Mouse (Mus musculus) neural tube, embryonic 14.5 days (tissue): ENCODE data around the gene Armh3. TPM values are rescaled to one million over a fixed set of nuclear protein-coding genes. Genes with fewer than 3 reads are reported as not detected.

Experiments used
- ATAC-seq: fragments of 200-750 bp; cut with Nextera tagmentation; 2 replicates; pipeline ENCODE4 v1.8.0; 2017; ENCODE audit warnings: low read depth, mild to moderate bottlenecking, moderate TSS enrichment, moderate library complexity
- H3K27ac ChIP-seq: fragments of 300-500 bp; sonication (generic); 2 replicates; pipeline ENCODE4 v1.5.1; 2014; ENCODE audit warnings: low read depth, mild to moderate bottlenecking, control low read depth, low read length, moderate library complexity, mixed read lengths
- H3K27me3 ChIP-seq: fragments of 300-500 bp; sonication (generic); 2 replicates; pipeline ENCODE4 v1.6.1; 2014; ENCODE audit warnings: low read length; ENCODE audit not compliant: control insufficient read depth, insufficient read depth
- H3K36me3 ChIP-seq: fragments of 300-500 bp; sonication (generic); 2 replicates; pipeline ENCODE4 v1.6.1; 2014; ENCODE audit warnings: low read length, mixed read lengths; ENCODE audit not compliant: control insufficient read depth, insufficient read depth
- H3K4me1 ChIP-seq: fragments of 300-500 bp; sonication (generic); 2 replicates; pipeline ENCODE4 v1.6.1; 2014; ENCODE audit warnings: low read length; ENCODE audit not compliant: control insufficient read depth, insufficient read depth
- H3K4me2 ChIP-seq: fragments of 300-500 bp; sonication (generic); 2 replicates; pipeline ENCODE4 v1.6.1; 2014; ENCODE audit warnings: mild to moderate bottlenecking, low read depth, low read length, control low read depth
- H3K4me3 ChIP-seq: fragments of 300-500 bp; sonication (generic); 2 replicates; pipeline ENCODE4 v1.5.1; 2014; ENCODE audit warnings: low read depth, low read length, control low read depth, mixed read lengths
- H3K9ac ChIP-seq: fragments of 300-500 bp; sonication (generic); replicated peaks from 2 replicates; pipeline ENCODE4 v1.6.1; 2014; ENCODE audit warnings: low read depth, mild to moderate bottlenecking, control low read depth, low read length, mixed read lengths
- H3K9me3 ChIP-seq: fragments of 300-500 bp; sonication (generic); 2 replicates; pipeline ENCODE4 v1.6.1; 2016; ENCODE audit warnings: low read length; ENCODE audit not compliant: control insufficient read depth
- WGBS: fragments of 180-500 bp; shearing (Covaris S2); extraction: QIAGEN DNeasy Blood & Tissue Kit; methylation state at CpG from one replicate; pipeline ENCODE4 v1.1.7; 2014; 5-methylcytosine and 5-hydroxymethylcytosine counted together
- polyA plus RNA-seq: library from polyadenylated mRNA; unstranded; fragments of >200 nt; fragmentation: Nextera tagmentation; extraction: Ambion mirVana; gene quantifications from 2 replicates; pipeline ENCODE4 v1.2.1, GENCODE M21; 2014

Armh3 gene
- polyA plus RNA-seq, 1 experiment from 2014 or later, result 22.5 TPM

DNA sequence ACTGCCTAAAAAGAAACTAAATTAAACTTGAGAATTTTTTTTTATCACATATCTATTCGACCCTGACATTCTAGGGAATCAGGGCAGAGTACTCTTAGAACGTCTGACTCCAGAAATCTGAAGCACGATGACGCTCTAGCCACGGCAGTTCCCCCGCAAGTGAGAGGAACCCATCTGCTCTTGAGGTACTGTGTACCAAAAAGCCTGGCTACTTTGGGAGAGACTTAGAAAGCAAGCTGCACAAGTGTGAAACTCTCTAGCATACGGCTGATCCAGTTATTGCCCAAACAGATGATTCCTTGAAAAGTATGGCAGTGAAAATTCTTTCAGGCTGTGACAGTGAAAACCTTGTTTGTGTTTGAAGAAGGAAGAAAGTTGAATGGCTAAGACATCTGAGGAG, 41.6 kb downstream of the Armh3 start:
- WGBS, result 93% methylated on average over 7 of the region's 7 CpGs
- H3K4me3 ChIP-seq, result no peak overlapping the region
- ATAC-seq, result no peak
- no peaks in the 10 kb centered on the region for H3K9me3 ChIP-seq
- no peak overlapping the region for H3K9ac ChIP-seq
- no peaks in the 10 kb centered on the region for H3K27me3 ChIP-seq
- peaks cover 6% of the 10 kb centered on the region; the same call in 1 of the 2 replicates for H3K4me1 ChIP-seq
- H3K36me3 ChIP-seq, result peaks cover 11% of the 10 kb centered on the region
- H3K4me2 ChIP-seq, result no peak overlapping the region
- H3K27ac ChIP-seq, result no peak overlapping the region

DNA sequence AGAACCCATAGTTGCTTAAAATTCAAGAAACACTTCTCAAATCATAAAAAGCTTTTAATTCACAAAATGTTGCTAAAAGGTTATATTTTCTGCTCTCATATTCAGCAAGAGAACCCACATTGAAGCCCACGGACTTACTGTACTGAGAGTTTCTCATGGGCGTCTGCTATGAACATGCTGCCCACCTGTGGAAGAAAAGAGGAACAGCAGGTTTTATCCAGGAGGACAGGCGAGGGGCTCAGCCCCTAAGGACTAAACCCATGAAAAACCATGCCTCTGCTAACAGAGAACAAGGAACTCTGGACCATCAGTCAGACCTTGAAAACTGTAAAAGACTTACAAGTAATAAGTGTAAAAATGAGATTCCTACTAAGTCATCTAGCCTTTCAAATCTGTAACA, 45.0 kb downstream of the Armh3 start:
- 5% methylated on average over 3 of the region's 3 CpGs for WGBS

DNA sequence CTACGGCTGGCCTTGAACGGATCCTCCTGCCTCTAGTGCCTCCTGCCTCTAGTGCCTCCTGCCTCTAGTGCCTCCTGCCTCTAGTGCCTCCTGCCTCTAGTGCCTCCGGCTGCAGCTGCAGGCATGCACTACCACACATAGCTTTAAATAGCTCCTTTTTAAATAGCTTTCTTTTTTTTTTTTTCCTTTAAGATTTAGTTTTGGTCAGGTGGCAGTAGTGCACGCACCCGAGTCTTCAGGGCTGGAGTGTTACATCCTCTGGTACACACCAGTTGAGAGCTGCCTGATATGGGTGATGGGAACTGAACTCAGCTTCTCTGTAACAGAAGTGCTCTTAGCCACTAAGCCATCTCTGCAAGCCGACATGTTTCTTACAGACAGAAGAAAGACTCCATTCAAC, 49.1 kb downstream of the Armh3 start:
- 90% methylated on average over 6 of the region's 6 CpGs for WGBS
- ATAC-seq, result no peak
- Histone ChIP-seq H3K4me1 (no peaks in the 10 kb centered on the region), H3K36me3 (peaks cover 13% of the 10 kb centered on the region; the same call in 1 of the 2 replicates), H3K4me3 (no peak overlapping the region), H3K4me2 (no peak overlapping the region), H3K27me3 (no peaks in the 10 kb centered on the region), H3K27ac (no peak overlapping the region), H3K9me3 (no peaks in the 10 kb centered on the region), H3K9ac (no peak overlapping the region)

More for the DNA sequence above, 45.0 kb downstream of the Armh3 start:
- no peak overlapping the region for H3K27ac ChIP-seq
- no peak for ATAC-seq
- H3K9ac ChIP-seq, result no peak overlapping the region
- no peak overlapping the region for H3K4me3 ChIP-seq
- peaks cover 18% of the 10 kb centered on the region for H3K36me3 ChIP-seq
- no peaks in the 10 kb centered on the region for H3K9me3 ChIP-seq
- no peak overlapping the region for H3K4me2 ChIP-seq
- no peaks in the 10 kb centered on the region for H3K4me1 ChIP-seq
- H3K27me3 ChIP-seq, result no peaks in the 10 kb centered on the region

DNA sequence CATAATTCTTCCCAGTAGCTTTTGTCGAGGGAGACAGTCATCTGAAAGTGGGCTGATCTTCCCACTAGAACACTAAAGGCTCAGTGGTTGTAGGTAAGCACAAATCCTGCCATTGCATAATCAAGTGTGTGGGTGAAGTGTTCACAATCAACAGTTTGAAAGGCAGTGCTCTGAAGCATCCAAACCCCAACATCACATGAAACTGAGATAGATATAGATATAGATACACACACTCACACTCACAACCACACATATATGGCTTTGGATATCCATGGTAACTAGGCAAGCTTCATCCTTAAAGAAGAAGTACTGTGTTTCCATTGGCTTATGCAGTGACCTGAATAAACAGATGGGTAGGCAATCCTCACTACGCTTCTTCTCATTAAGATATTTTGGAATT, 50.5 kb downstream of the Armh3 start:
- 82% methylated on average over 2 of the region's 2 CpGs for WGBS

DNA sequence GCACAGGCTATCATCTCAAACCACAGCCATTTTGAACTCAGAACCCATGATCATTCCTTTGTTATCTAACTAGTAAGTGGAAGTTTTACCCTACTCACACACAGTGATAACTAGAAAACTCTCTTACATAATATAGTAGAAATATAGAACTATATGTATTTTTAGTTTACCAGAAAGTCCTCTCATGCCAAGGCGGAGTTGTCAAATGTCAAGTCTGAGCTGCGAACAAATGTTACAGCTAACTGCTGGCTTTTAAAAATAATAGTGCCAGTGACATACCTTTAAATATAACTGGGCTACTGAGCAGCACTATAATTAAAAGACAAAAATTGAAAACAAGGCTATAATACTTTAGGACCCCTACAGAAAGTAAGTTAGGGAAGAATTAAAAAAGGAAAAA, 51.0 kb downstream of the Armh3 start:
- no peaks in the 10 kb centered on the region for H3K4me1 ChIP-seq
- H3K4me3 ChIP-seq, result no peak overlapping the region
- 97% methylated on average over 2 of the region's 2 CpGs for WGBS
- H3K4me2 ChIP-seq, result no peak overlapping the region
- H3K36me3 ChIP-seq, result peaks cover 15% of the 10 kb centered on the region; the same call in 1 of the 2 replicates
- ATAC-seq, result no peak
- no peak overlapping the region for H3K9ac ChIP-seq
- no peaks in the 10 kb centered on the region for H3K9me3 ChIP-seq
- no peaks in the 10 kb centered on the region for H3K27me3 ChIP-seq
- H3K27ac ChIP-seq, result no peak overlapping the region

More for the DNA sequence above, 50.5 kb downstream of the Armh3 start:
- Histone ChIP-seq H3K36me3 (peaks cover 15% of the 10 kb centered on the region; the same call in 1 of the 2 replicates), H3K9me3 (no peaks in the 10 kb centered on the region), H3K27me3 (no peaks in the 10 kb centered on the region), H3K27ac (no peak overlapping the region), H3K4me3 (no peak overlapping the region), H3K9ac (no peak overlapping the region), H3K4me2 (no peak overlapping the region), H3K4me1 (no peaks in the 10 kb centered on the region)
- ATAC-seq, result no peak

DNA sequence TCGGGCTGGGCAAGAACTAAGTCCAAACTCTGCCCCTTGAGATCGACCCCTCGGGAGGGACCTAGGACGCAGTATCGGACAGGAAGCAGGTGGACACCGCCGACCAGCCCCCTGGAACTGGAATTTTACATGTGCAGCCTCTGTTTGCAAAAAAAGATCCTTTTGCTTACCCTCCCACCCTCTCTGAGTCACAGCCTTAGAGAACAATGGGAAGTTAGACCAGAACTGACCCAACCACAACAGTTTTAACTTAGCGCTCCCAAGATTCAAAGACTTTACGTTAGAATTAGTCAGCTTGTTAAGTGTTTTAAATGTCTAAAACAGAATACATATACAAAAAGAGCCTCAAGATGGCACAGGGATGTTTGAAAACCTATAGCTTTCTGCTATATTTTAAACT, 51.7 kb downstream of the Armh3 start:
- H3K27ac ChIP-seq, result no peak overlapping the region
- no peak for ATAC-seq
- no peaks in the 10 kb centered on the region for H3K27me3 ChIP-seq
- peaks cover 20% of the 10 kb centered on the region; the same call in 1 of the 2 replicates for H3K36me3 ChIP-seq
- no peak overlapping the region for H3K9ac ChIP-seq
- no peak overlapping the region for H3K4me2 ChIP-seq
- H3K9me3 ChIP-seq, result no peaks in the 10 kb centered on the region
- no peaks in the 10 kb centered on the region for H3K4me1 ChIP-seq
- H3K4me3 ChIP-seq, result no peak overlapping the region
- whole genome bisulfite sequencing, result 97% methylated on average over 9 of the region's 9 CpGs

DNA sequence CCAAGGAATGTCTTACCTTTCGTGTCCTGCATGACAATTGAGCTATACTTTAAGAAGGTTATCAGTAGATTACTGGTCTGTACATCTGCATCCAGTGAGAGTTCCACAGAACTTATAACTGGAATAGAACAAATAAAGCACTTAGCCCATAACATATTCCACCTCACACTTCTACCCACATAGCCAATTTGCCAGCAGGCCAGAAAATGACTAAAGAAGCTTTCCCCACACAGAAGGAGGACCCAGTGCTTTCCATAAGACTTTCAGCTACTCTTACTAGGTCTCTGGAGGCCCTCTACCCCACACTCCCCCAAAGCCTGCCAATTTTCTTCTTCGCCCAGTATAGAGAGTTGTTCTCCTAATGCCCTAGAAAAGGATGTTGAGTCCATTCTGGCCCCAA, 52.3 kb downstream of the Armh3 start:
- 92% methylated on average over 2 of the region's 2 CpGs for WGBS
- Histone ChIP-seq H3K27me3 (no peaks in the 10 kb centered on the region), H3K27ac (no peak overlapping the region), H3K36me3 (peaks cover 20% of the 10 kb centered on the region; the same call in 1 of the 2 replicates), H3K4me3 (no peak overlapping the region), H3K9ac (no peak overlapping the region), H3K9me3 (no peaks in the 10 kb centered on the region), H3K4me2 (no peak overlapping the region), H3K4me1 (no peaks in the 10 kb centered on the region)
- no peak for ATAC-seq

DNA sequence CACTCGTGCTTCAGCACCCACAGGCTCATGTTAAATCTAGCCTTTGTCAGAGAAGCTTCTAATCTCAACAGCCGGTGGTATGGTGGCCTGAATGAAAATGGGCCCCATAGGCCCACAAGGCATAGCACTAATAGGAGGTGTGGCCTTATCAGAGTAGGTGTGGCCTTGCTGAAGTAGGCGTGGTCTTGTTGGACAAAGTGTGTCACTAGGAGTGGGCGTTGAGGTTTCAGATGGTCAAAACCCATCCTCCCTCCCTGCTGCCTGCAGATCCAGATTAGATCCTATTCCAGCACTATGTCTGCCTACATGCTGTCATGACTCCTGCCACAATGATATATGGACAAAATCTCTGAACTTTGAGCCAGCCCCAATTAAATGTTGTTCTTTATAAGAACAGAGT, 54.5 kb downstream of the Armh3 start:
- H3K4me3 ChIP-seq, result no peak overlapping the region
- H3K9me3 ChIP-seq, result no peaks in the 10 kb centered on the region
- H3K4me1 ChIP-seq, result no peaks in the 10 kb centered on the region
- H3K27ac ChIP-seq, result no peak overlapping the region
- H3K36me3 ChIP-seq, result 0 out of 2 replicates have a peak, but pooled peaks cover 13% of the 10 kb centered on the region
- no peak for ATAC-seq
- WGBS, result 77% methylated on average over 4 of the region's 4 CpGs
- no peak overlapping the region for H3K9ac ChIP-seq
- H3K4me2 ChIP-seq, result no peak overlapping the region
- no peaks in the 10 kb centered on the region for H3K27me3 ChIP-seq

DNA sequence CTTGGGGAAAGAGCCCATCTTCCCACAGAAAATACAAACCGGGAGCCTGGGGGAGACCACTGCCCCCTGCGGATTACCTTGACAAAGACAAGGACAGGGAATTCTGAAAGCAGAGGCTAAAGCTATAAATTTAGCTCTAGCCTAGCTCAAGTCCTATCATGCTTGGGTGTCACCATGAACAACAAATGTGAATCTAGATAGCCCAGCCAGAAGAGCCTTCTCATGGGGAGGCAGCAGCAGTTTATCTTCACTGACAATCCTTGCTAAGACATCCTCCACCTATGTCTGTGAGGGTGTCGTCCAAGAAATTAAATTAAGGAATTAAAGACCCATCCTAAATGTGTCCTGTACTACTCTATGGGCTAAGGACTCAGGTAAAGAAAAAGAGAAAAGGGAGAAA, 60.2 kb downstream of the Armh3 start:
- no peaks in the 10 kb centered on the region for H3K9me3 ChIP-seq
- H3K4me3 ChIP-seq, result no peak overlapping the region
- no peak for ATAC-seq
- no peak overlapping the region for H3K9ac ChIP-seq
- 0 out of 2 replicates have a peak, but pooled peaks cover 8% of the 10 kb centered on the region for H3K36me3 ChIP-seq
- H3K4me2 ChIP-seq, result no peak overlapping the region
- peaks cover 3% of the 10 kb centered on the region; the same call in 1 of the 2 replicates for H3K4me1 ChIP-seq
- no peaks in the 10 kb centered on the region for H3K27me3 ChIP-seq
- peak overlapping the region; percentile 7; the same call in 1 of the 2 replicates for H3K27ac ChIP-seq
- WGBS, result 21% methylated on average over 3 of the region's 3 CpGs
